Mouse (Mus musculus): ENCODE measurements around the gene Cd101.

Gene Cd101

GRCm38 (mm10) chr3:101003575-101004356 is 25.6 kb downstream of the Cd101 start:
- DNase-seq (ENCODE audit: low spot score in 2 of 2): no peak

GRCm38 (mm10) chr3:100999732-101000131 is 29.6 kb downstream of the Cd101 start:
- DNase-seq (ENCODE audit: low spot score in 2 of 2): no peak

- DNase-seq (ENCODE audit: low spot score in 2 of 2): peak; percentile 51 to 73
These were observed 30.4 kb downstream of the Cd101 start for GRCm38 (mm10) chr3:100998904-100999340.

- peak; percentile 51 to 66 for DNase-seq (ENCODE audit: low spot score in 2 of 2)
These were observed 31.4 kb downstream of the Cd101 start for GRCm38 (mm10) chr3:100997785-100998570.

- DNase-seq (ENCODE audit: low spot score in 2 of 2): no peak
These were observed 35.1 kb downstream of the Cd101 start for GRCm38 (mm10) chr3:100994252-100994651.

GRCm38 (mm10) chr3:100993718-100994117 is 35.6 kb downstream of the Cd101 start:
- peak; percentile 53 to 57 for DNase-seq (ENCODE audit: low spot score in 2 of 2)

GRCm38 (mm10) chr3:100993158-100993557 is 36.2 kb downstream of the Cd101 start:
- DNase-seq (ENCODE audit: low spot score in 2 of 2): peak; percentile 54 to 67

- DNase-seq (ENCODE audit: low spot score in 2 of 2): no peak
These were observed 39.1 kb downstream of the Cd101 start for GRCm38 (mm10) chr3:100990231-100990630.

GRCm38 (mm10) chr3:100989417-100989816 is 39.9 kb downstream of the Cd101 start:
- DNase-seq (ENCODE audit: low spot score in 2 of 2): no peak

- DNase-seq (ENCODE audit: low spot score in 2 of 2): no peak
These were observed 50.1 kb downstream of the Cd101 start for GRCm38 (mm10) chr3:100979290-100979689.

- peak; percentile 20 to 45 for DNase-seq (ENCODE audit: low spot score in 2 of 2)
These were observed 55.5 kb downstream of the Cd101 start for GRCm38 (mm10) chr3:100973906-100974305.

- DNase-seq (ENCODE audit: low spot score in 2 of 2): peak; percentile 93
These were observed 60.0 kb downstream of the Cd101 start, which contains the start of gene Ttf2 for GRCm38 (mm10) chr3:100969176-100969917. Gene Ttf2 (minus strand): TSS chr3:100969663.

- DNase-seq (ENCODE audit: low spot score in 2 of 2): no peak
These were observed 65.4 kb downstream of the Cd101 start for GRCm38 (mm10) chr3:100963849-100964542.

- DNase-seq (ENCODE audit: low spot score in 2 of 2): no peak
These were observed 67.9 kb downstream of the Cd101 start for GRCm38 (mm10) chr3:100961501-100961900.

GRCm38 (mm10) chr3:100961007-100961406 is 68.3 kb downstream of the Cd101 start:
- no peak for DNase-seq (ENCODE audit: low spot score in 2 of 2)

- DNase-seq (ENCODE audit: low spot score in 2 of 2): no peak
These were observed 74.7 kb downstream of the Cd101 start for GRCm38 (mm10) chr3:100954616-100955015.

- DNase-seq (ENCODE audit: low spot score in 2 of 2): no peak
These were observed 77.8 kb downstream of the Cd101 start for GRCm38 (mm10) chr3:100951531-100951930.

GRCm38 (mm10) chr3:100947286-100947685 is 82.1 kb downstream of the Cd101 start:
- no peak for DNase-seq (ENCODE audit: low spot score in 2 of 2)

All from heart, adult 9 months (tissue).